Mouse (Mus musculus): Measurements from ENCODE around the gene Spdya. TPM values are rescaled to one million over a fixed set of nuclear protein-coding genes. Genes with fewer than 3 reads are reported as not detected.
"Not testable (repeated sequence)": the region's sequence is repeated elsewhere in the genome, so short reads cannot be mapped to it uniquely, and the experiment has no call there.

The Spdya gene
- under 1 TPM in 1 of 2 experiments, not detected in 1; 0.19 TPM for total RNA-seq (2021)

DNA sequence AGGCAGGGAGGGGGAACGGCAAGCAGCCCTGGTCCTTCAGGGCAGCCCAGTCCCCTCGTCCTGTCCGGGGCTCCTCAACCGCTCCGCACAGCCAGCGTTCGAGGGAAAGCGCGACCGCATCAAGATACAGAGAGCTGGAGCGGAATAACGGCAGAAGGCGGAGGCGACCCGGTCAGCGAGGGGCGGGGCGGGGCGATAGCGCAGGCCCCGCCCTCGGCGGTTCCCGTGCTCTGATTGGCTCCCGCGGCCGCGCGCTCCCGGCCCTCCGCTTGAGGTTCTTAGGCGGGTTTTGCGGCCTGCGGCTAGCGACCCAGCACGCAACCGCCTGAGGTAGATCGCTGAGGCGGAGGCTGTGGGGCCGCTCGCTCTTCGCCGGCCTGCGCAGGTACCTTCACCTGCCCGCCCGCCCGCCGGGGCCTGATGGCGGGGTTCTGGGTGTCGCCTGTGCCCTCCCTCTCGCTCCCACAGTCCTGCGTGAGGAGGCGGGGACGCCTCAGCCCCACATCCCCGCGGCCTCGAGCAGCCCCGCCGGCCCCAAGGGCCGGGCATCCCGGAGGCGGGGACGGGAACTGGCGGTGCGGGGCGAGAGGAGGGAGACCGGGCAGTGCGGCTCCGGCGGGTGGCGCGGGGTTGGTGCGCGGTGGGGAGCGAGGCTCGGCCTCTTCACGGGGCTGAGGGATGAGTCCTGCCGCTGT, at the start of gene Spdya:
Gene Spdya (plus strand): TSS at position 305 of the 695 bp plus-strand sequence.
- intact Hi-C loops (cut with DNase I), result loop anchor here (2.0 kb wide), 1 partner anchor 25 kb away; the partner anchor contains the start of gene Ndc80
- DNase-seq, result peak; percentile 81 to 85

DNA sequence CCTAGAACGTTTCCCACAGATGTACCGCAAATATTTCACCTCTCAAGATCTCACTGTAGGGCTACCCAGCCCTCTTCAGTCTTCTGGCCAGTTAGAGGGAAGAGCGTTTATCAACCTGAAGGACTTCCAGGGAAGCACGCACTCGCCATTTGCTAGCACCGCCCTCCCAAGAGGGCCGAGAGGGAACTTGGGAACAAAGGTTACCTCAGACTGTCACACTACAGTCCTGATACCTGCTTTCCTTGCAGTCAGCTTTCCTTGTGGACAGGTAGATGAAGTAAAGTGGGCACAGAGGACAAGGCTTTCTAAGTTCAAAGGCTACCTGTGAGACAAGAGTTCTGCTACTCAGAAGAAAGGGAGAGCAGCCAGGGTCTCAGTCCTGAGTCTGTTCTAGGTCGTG, 45.0 kb upstream of the Spdya start:
- DNase-seq, result no peak
- intact Hi-C loops (cut with DNase I), result no loop called here

- intact Hi-C loops (cut with DNase I), result no loop called here
- no peak for DNase-seq
Measured at GRCm38 (mm10) chr17:71510297-71510696, 41.6 kb upstream of the Spdya start.

GRCm38 (mm10) chr17:71526302-71526708, 25.6 kb upstream of the Spdya start:
- no peak for DNase-seq
- intact Hi-C loops (cut with DNase I), result loop anchor here (2.0 to 10.0 kb wide), 3 partner anchors 24 to 88 kb away; partner anchors contain the start of genes Smchd1 and Wdr43

DNA sequence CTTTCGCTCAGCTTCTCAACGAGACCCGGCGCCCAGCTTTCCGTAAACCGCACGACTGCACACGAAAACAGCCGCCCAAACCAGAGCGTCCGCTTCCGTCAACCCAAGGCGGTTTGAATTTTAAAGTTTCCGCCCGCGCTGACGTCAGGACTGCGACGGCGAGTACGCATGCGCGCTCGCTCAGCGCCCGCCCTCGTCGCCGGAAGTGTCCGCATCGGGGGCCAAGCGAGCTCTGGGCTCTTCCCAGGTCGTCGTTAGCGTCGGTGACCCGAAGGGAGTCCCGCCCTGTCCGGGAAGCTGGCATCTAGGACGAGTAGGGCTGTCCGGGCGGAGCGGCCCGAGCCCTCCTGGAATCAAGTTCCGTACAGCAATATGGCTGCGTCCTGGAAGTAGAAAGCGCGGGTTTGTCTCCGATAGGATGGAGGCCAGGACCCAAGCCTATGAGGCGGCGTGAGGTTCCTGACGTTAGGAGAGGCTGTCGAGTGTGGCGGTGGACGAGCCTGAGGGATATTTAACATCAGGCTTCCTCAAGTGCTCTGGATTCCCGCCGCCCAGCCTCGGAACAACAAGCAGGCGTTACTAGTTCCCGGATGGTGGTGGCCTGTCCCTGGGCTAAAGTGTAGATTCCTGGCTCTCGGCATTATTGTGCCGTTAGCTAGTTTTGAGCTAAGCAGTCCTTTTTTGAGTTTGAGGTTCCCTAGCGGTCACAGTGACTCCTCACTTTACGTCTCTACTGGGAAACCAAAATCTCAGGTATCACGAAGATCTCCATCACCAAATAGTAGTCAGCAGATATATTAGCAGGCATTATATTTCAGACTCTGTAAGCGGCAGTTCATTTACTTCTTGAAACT, 24.9 kb upstream of the Spdya start, which contains the start of gene Ndc80:
Gene Ndc80 (minus strand): TSS at position 147 of the 854 bp plus-strand sequence.
- peak; percentile 94 to 95 for DNase-seq
- intact Hi-C loops (cut with DNase I), result loop anchor here (2.0 to 10.0 kb wide), 3 partner anchors 24 to 88 kb away; partner anchors contain the start of genes Smchd1 and Wdr43

GRCm38 (mm10) chr17:71528042-71528441, 23.8 kb upstream of the Spdya start:
- no peak for DNase-seq
- intact Hi-C loops (cut with DNase I), result loop anchor here (10.0 kb wide), 1 partner anchor 87 kb away; the partner anchor contains the start of gene Wdr43

- DNase-seq; intact Hi-C loops (cut with DNase I): not testable (repeated sequence)
Measured at GRCm38 (mm10) chr17:71535595-71535994, 16.3 kb upstream of the Spdya start.

GRCm38 (mm10) chr17:71537164-71537563, 14.7 kb upstream of the Spdya start:
- intact Hi-C loops (cut with DNase I), result no loop called here

GRCm38 (mm10) chr17:71548586-71548985, 3.3 kb upstream of the Spdya start:
- intact Hi-C loops (cut with DNase I), result no loop called here
- no peak for DNase-seq

More at GRCm38 (mm10) chr17:71537164-71537563, 14.7 kb upstream of the Spdya start:
- no peak for DNase-seq

DNA sequence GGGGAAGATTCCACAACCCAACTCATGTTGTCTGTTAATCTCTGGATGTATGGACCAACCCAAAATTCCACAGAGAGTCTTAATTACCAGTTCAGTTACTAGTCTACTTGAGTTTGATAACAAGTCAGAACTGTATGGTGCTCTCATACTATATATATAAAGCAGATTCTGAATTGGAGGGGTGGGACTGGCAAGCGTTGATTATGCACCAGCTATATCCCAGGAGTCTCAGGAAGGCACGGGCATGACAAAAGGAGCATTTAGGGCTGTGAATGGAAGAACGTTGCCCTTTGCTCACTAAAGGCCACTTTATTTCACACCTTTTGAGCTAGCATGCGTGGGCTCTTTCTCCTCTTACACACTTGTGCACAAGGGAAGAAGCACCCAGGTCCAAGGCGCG, 511 bp upstream of the Spdya start:
- intact Hi-C loops (cut with DNase I), result loop anchor here (2.0 kb wide), 1 partner anchor 25 kb away; the partner anchor contains the start of gene Ndc80
- DNase-seq, result no peak

DNA sequence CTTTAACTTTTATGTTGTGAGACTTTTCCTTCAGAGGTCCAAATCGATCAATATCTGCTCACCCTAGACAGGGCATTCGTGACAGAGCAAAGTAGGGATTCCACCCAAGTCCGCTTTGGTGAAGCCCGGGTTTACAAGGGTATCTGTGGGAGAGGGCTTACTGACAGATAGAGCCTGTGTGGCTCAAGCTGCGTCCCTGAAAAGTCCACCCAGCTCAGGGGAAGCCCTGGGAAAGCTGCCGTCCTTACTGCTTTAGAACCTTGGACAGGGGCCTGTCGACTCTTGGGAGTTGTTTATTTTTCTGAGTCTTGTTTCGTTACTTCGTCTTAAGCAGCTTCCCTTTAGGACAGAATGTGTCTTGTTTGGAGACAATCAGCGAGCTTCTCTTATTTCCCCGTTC, 1.0 kb downstream of the Spdya start:
- DNase-seq, result no peak
- intact Hi-C loops (cut with DNase I), result no loop called here

- intact Hi-C loops (cut with DNase I), result loop anchor here (2.0 to 5.0 kb wide), 2 partner anchors 311 to 1219 kb away; no protein-coding TSS in a partner anchor
- peak; percentile 9 to 12 for DNase-seq
Measured at GRCm38 (mm10) chr17:71561631-71562030, 9.8 kb downstream of the Spdya start.

DNA sequence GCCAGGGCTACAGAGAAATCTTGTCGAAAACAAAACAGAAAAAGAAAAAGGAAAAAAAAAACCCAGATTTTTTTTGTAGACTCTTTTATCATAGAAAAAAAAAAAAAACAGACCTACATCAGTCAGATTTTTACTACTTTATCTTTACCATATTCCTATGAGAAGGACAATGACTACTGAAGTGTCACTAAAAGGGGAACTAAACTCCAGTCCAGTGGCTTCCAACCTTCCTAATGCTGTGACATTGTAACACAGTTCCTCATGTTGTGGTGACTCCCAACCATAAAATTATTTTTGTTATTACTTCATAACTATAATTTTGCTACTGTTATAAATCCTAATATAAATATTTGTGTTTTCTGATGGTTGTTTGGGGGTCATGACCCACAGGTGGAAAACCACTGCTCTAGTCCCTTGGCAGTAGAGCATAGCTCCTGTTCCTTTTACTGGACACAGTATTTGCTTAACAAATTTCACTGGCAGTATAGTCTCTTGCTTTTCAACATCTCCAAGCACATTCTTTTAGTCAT, 27.4 kb downstream of the Spdya start:
- intact Hi-C loops (cut with DNase I), result no loop called here

DNA sequence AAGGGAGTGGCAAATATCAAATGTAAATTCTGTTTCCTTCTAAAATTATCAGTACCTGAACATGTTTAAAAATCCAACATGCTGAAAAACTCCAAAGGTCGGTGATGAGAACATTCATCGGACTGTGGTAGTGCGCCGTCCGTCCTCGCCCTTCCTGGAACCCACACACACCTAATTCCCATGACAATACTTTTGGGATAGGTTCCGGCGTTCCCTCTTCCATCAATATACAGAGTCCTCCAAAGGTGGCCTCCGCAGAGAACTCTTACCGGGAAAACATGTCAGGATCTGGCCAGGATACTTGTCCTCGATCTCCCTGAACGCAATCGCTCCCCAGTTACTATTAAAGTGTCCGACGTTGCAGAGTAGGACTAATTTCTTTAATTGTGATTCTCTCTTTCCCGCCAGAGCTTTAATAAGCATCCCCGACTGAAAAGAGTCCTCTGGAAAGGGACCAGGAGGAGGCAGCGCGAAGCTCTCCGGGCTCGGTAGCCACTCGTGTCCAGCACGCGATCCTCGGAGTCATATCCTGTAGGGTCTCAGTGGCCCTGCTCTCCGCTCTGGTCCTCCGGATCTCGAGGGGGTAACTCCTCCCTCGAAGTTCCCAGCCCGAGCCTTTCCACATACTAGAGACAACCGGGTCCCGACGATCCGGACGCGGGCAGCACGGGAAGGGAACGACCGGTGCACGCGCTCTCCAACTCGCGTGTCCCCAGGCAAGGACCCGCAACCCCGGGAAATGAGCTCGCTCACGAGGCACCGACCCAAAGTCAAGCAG, 46.2 kb downstream of the Spdya start:
- intact Hi-C loops (cut with DNase I), result loop anchor here (2.0 kb wide), 1 partner anchor 19 kb away; no protein-coding TSS in a partner anchor

More for the DNA sequence above, 27.4 kb downstream of the Spdya start:
- no peak for DNase-seq

GRCm38 (mm10) chr17:71598659-71599554, 47.0 kb downstream of the Spdya start:
- intact Hi-C loops (cut with DNase I), result loop anchor here (2.0 kb wide), 1 partner anchor 18 kb away; no protein-coding TSS in a partner anchor
- DNase-seq, result peak; percentile 79 to 83

More for the DNA sequence above, 46.2 kb downstream of the Spdya start:
- no peak for DNase-seq

DNA sequence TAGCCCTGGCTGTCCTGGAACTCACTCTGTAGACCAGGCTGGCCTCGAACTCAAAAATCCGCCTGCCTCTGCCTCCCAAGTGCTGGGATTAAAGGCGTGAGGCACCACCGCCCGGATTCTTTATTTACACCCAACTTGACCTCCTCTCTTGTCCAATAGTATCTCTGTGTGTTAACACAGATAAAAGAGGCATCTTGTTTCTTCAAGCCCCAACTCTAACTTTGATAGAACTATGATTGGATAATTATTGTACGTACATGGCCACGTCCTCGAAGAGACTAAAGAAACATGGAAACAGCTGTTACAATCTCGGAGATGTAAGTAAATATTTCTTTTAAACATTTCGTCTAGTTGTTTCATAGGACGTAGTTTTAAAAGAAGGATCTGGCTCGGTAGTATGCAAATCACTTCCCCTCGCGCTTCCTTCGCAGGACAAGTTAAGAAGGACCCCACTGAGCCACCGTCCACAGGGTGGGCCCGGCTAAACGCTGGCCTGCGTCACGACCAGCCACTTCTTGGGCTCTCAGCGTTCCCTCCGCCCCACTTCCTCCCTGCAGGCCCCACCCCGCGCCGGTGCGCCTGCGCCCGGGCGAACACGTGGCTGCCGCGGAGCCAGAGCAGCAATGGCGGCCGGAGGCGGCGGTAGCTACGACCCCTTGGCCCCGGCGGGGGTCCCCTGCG, 63.9 kb downstream of the Spdya start, which contains the start of gene Wdr43:
Gene Wdr43 (plus strand): TSS at position 258 of the 681 bp plus-strand sequence.
- intact Hi-C loops (cut with DNase I), result loop anchor here (2.0 to 10.0 kb wide), 2 partner anchors 17 to 91 kb away; partner anchors contain the start of gene Ndc80
- peak; percentile 94 to 95 for DNase-seq

- intact Hi-C loops (cut with DNase I), result loop anchor here (2.0 to 10.0 kb wide), 2 partner anchors 18 to 92 kb away; partner anchors contain the start of gene Ndc80
- peak; percentile 11 to 16 for DNase-seq
Measured at GRCm38 (mm10) chr17:71616319-71617032, 64.6 kb downstream of the Spdya start.

Measured in heart, postnatal 36 days (tissue).